Mouse (Mus musculus) embryonic facial prominence, embryonic 15.5 days (tissue): ENCODE data around the gene Cep89. TPM values are rescaled to one million over a fixed set of nuclear protein-coding genes. Genes with fewer than 3 reads are reported as not detected.
A peak's percentile ranks its signal among the peaks of the same experiment; 100 is the strongest.

Source experiments
- ATAC-seq: fragments of 200-750 bp; cut with Nextera tagmentation; 2 replicates; pipeline ENCODE4 v1.8.0; 2017; ENCODE audit warnings: low read depth, moderate TSS enrichment; ENCODE audit not compliant: insufficient number of reproducible peaks, low FRiP score, low TSS enrichment
- H3K27ac ChIP-seq: fragments of 300-500 bp; sonication (generic); replicated peaks from 2 replicates; pipeline ENCODE4 v1.5.1; 2015; ENCODE audit warnings: mild to moderate bottlenecking, inconsistent platforms
- H3K27me3 ChIP-seq: fragments of 300-500 bp; sonication (generic); 2 replicates; pipeline ENCODE4 v1.6.1; 2015; ENCODE audit warnings: inconsistent platforms
- H3K36me3 ChIP-seq: fragments of 300-500 bp; sonication (generic); 2 replicates; pipeline ENCODE4 v1.6.1; 2015; ENCODE audit warnings: mild to moderate bottlenecking, inconsistent platforms
- H3K4me1 ChIP-seq: fragments of 300-500 bp; sonication (generic); 2 replicates; pipeline ENCODE4 v1.6.1; 2015; ENCODE audit warnings: inconsistent platforms
- H3K4me2 ChIP-seq: fragments of 300-500 bp; sonication (generic); replicated peaks from 2 replicates; pipeline ENCODE4 v1.6.1; 2015; ENCODE audit warnings: mild to moderate bottlenecking, inconsistent platforms
- H3K4me3 ChIP-seq: fragments of 300-500 bp; sonication (generic); replicated peaks from 2 replicates; pipeline ENCODE4 v1.5.1; 2015; ENCODE audit warnings: mild to moderate bottlenecking, inconsistent platforms
- H3K9ac ChIP-seq: fragments of 300-500 bp; sonication (generic); 2 replicates; pipeline ENCODE4 v1.6.1; 2015; ENCODE audit warnings: inconsistent platforms
- H3K9me3 ChIP-seq: fragments of 300-500 bp; sonication (generic); replicated peaks from 2 replicates; pipeline ENCODE4 v1.6.1; 2016; ENCODE audit warnings: inconsistent platforms
- WGBS: fragments of 180-500 bp; shearing (Covaris S2); methylation state at CpG from one replicate; pipeline ENCODE4 v1.1.7; 2015; 5-methylcytosine and 5-hydroxymethylcytosine counted together
- polyA plus RNA-seq: library from polyadenylated mRNA; unstranded; fragments of >200 nt; fragmentation: Nextera tagmentation; extraction: Ambion mirVana; gene quantifications from 2 replicates; pipeline ENCODE4 v1.2.1, GENCODE M21; 2015

Cep89 gene
- polyA plus RNA-seq, 1 experiment from 2014 or later: 44.9 TPM

DNA sequence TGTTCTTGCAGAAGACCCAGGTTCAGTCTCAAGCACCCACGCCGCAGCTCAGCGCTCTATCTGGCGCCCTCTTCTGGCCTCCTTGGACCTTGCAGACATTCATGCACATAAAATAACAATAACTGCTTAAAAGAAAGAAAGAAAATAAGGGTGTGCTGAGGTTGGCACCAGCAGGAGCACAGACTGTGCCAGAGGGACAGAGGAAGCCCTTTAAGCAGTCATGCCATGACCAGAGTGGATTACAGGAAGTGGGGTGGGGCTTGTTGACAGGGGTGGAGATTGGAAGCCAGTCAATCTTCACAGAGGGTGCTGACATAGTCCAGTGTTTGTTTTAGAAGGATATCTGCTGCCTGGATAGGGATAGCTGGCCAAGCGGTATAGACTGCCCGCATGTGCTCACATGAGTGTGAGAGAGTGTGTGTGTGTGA lies 10.3 kb upstream of the Cep89 start:
- Histone ChIP-seq H3K27ac (no peak overlapping the region), H3K4me1 (no peaks in the 10 kb centered on the region; the same call in 1 of the 2 replicates), H3K36me3 (0 out of 2 replicates have a peak, but pooled peaks cover 3% of the 10 kb centered on the region), H3K4me2 (no peak overlapping the region), H3K4me3 (no peak overlapping the region), H3K27me3 (no peaks in the 10 kb centered on the region), H3K9me3 (no peaks in the 10 kb centered on the region), H3K9ac (no peak overlapping the region)
- no peak for ATAC-seq
- 60% methylated on average over 6 of the region's 6 CpGs for WGBS

DNA sequence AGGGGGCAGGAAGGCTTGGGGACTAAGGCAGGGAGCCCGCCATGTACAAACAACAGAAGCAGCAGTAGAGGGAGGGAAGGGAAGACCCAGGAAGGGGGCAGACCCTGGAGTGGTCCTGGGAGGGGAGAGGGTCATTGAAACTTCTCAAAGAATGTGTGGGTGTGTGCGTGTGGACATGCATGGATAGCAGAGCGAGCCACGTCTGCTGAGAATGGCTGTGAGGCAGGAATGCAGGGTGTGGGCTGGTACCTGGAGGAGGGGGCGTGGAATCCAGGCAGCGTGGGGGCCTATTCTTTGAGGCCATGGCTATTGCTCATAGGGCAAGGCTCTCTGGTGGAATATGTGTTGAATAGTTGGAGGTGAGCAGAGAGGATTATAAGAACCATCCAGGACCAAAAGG lies 8.1 kb upstream of the Cep89 start:
- Histone ChIP-seq H3K9ac (no peak overlapping the region), H3K4me3 (no peak overlapping the region), H3K4me1 (no peaks in the 10 kb centered on the region; the same call in 1 of the 2 replicates), H3K27me3 (no peaks in the 10 kb centered on the region), H3K36me3 (peaks cover 10% of the 10 kb centered on the region; the same call in 1 of the 2 replicates), H3K27ac (no peak overlapping the region), H3K4me2 (no peak overlapping the region), H3K9me3 (no peaks in the 10 kb centered on the region)
- no peak for ATAC-seq
- 50% methylated on average over 6 of the region's 6 CpGs for WGBS

DNA sequence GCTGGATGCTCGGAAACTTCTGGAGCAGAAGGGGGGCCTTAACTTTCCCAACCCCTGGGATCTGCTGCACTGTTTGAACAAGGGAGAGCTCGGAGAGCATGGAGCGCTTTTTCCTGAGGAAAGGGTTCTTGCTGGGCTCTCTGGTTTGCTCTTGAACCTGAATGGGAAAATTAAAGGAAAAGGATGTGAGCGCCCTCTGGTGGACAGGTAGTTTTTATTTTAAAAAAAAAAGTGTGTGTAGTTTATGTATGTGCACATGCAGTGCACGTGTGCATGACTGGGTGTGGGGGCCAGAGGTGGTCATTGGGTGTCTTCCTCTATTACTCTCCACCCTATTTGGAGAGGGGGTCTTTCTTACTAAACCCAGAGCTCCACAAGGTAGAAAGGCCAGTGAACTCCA lies 3.9 kb upstream of the Cep89 start:
- WGBS: 56% methylated on average over 5 of the region's 5 CpGs

DNA sequence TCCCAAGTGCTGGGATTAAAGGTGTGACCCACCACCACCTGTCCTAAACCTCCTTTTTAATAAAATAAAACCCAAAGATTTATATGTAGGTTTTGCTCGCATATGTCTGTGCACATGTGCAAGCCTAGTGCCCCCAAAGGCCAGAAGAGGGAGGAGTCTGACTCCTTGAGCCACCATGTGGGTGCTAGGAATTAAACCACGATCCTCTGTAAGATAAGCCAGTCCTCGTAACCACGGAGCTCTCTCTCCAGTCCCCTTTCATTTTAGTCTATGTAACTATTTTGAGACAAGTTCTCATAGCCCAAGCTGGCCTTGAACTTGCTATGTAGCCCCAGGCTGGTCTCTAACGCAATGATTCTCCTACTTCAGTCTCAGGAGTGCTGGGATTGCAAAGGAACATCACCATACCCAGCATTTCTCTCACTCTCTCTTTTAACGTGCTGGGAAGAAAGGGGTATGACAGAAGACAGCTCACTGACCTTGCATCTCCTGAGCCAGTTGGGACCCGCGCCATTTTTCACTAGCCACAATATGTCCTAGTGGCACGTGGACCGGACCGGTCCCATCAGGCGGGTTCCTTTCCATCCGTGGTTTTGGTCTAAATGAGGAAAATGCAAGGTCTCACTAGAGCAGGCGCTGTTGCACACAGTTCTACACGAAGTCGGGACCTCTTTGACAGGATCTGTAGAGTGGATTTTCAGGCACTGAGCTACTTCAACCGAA lies 940 bp upstream of the Cep89 start:
- H3K27ac ChIP-seq: no peak overlapping the region
- 10% methylated on average over 17 of the region's 17 CpGs for WGBS
- peak overlapping the region; percentile 72 for H3K4me3 ChIP-seq
- H3K4me2 ChIP-seq: peak overlapping the region; percentile 73
- H3K27me3 ChIP-seq: no peaks in the 10 kb centered on the region
- H3K4me1 ChIP-seq: peaks cover 19% of the 10 kb centered on the region
- H3K9me3 ChIP-seq: no peaks in the 10 kb centered on the region
- H3K9ac ChIP-seq: peak overlapping the region; percentile 46; the same call in 1 of the 2 replicates
- ATAC-seq: 0 out of 2 replicates have a peak, but pooled peaks have one; percentile 1
- H3K36me3 ChIP-seq: peaks cover 26% of the 10 kb centered on the region

More for the DNA sequence above, 3.9 kb upstream of the Cep89 start:
- H3K9me3 ChIP-seq: no peaks in the 10 kb centered on the region
- no peak overlapping the region for H3K4me2 ChIP-seq
- no peak overlapping the region for H3K27ac ChIP-seq
- H3K4me1 ChIP-seq: peaks cover 16% of the 10 kb centered on the region
- no peaks in the 10 kb centered on the region for H3K27me3 ChIP-seq
- H3K4me3 ChIP-seq: no peak overlapping the region
- ATAC-seq: no peak
- H3K9ac ChIP-seq: no peak overlapping the region
- H3K36me3 ChIP-seq: peaks cover 10% of the 10 kb centered on the region; the same call in 1 of the 2 replicates

DNA sequence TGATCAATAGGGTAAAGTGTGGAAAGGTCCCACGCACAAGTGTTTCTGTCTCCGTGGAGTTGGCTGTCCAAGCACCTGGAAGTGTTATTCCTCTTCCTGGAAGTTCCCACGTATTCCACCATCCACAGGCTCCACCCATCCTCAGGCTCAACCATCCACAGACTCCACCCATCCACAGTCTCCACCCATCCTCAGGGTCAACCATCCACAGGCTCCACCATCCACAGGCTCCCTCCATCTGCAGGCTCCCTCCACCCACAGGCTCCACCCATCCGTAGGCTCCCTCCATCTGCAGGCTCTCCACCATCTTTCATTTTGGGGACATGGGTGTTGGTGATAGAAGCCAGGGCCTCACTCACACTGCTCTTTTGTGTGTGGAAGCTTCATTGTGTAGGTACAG lies 4.3 kb downstream of the Cep89 start:
- Histone ChIP-seq H3K9me3 (no peaks in the 10 kb centered on the region), H3K4me3 (no peak overlapping the region), H3K27me3 (no peaks in the 10 kb centered on the region), H3K9ac (no peak overlapping the region), H3K4me1 (peaks cover 10% of the 10 kb centered on the region), H3K27ac (no peak overlapping the region), H3K4me2 (no peak overlapping the region), H3K36me3 (peaks cover 67% of the 10 kb centered on the region)
- ATAC-seq: no peak
- 88% methylated on average over 4 of the region's 4 CpGs for WGBS

DNA sequence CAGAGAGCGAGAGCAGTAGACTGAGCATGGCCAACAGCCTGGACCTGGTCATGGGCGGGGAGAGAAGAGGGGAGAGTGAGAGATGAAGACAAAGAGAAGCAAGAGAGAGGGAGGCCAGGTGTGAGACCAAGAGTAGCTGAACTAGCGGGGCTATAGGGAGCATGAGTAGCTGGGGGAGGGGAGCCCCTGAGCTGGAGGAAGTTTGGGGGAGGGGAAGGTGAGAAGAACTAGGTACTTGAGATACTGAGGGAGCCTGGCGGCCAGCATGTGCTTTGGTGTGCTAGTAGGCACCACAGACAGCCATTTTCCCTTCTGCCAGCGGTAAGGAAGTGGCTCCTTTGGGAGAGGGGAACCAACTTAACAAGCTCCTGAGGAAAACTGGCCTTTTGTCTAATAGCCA lies 18.4 kb downstream of the Cep89 start:
- Histone ChIP-seq H3K4me2 (no peak overlapping the region), H3K27ac (no peak overlapping the region), H3K9ac (no peak overlapping the region), H3K9me3 (no peaks in the 10 kb centered on the region), H3K36me3 (peaks cover 63% of the 10 kb centered on the region), H3K27me3 (no peaks in the 10 kb centered on the region), H3K4me3 (no peak overlapping the region), H3K4me1 (no peaks in the 10 kb centered on the region)
- no peak for ATAC-seq
- WGBS: 71% methylated on average over 5 of the region's 5 CpGs

DNA sequence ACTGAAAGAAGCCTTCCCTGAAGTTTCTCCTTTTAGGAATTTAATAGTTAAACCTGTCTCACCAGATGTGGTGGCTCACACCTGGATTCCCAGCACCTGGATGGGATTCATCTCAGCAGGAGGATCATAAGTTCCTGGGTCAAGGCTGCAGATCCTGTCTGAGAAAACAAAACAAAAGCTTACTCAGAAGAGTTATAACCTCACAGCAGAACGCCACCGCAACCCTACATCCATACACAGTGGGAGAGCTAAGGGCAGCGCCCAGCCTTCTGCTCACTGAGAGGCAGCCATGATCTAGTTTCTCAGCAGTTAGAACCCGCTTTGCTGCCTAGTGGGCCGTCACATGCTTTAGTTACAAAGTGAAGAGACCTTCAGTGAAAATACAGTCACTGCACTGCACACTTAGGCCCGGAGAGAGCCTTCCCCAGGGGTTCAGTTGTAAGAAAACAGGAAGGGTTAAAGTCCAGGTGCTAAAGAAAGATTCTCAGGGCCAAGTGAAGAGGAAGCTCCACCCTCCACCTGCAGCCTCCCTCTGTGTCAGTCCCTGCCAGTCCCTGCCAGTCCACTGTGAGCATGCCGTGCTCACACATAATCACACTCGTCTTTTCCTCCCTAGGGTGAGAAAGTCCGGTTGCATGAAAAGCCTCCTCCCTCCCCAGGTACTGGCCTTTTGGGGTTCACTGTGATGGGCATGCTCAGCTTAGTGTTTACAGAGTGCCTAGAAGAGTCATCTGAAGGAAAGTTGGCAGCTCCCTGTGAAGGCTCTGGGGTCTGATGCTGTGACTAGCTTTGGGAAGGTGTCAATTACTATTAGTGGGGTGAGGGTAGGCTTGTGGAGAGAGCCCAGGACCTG lies 19.2 kb downstream of the Cep89 start:
- H3K4me3 ChIP-seq: no peak overlapping the region
- WGBS: 80% methylated on average over 9 of the region's 9 CpGs
- H3K36me3 ChIP-seq: peaks cover 63% of the 10 kb centered on the region
- H3K4me2 ChIP-seq: no peak overlapping the region
- ATAC-seq: no peak
- no peak overlapping the region for H3K9ac ChIP-seq
- no peaks in the 10 kb centered on the region for H3K27me3 ChIP-seq
- no peak overlapping the region for H3K27ac ChIP-seq
- H3K9me3 ChIP-seq: no peaks in the 10 kb centered on the region
- no peaks in the 10 kb centered on the region for H3K4me1 ChIP-seq

DNA sequence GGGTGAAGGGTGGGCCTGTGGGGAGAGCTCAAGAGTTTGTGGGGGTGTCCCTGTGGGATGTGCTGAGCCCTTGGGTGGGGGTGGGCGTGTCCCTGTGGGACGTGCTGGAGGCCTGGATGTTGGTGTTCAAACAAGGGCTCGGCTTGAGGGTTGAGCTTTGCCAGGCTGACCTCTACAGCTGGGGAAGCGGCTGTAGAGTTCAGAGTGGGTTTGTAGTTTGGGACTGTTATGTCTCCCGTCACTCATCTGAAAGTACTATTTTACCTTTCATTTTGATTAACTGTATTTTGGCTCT lies 19.8 kb downstream of the Cep89 start:
- H3K9ac ChIP-seq: no peak overlapping the region
- no peaks in the 10 kb centered on the region for H3K27me3 ChIP-seq
- peaks cover 59% of the 10 kb centered on the region for H3K36me3 ChIP-seq
- no peaks in the 10 kb centered on the region for H3K4me1 ChIP-seq
- no peak overlapping the region for H3K4me2 ChIP-seq
- no peak overlapping the region for H3K4me3 ChIP-seq
- 84% methylated on average over 5 of the region's 5 CpGs for WGBS
- ATAC-seq: no peak
- no peaks in the 10 kb centered on the region for H3K9me3 ChIP-seq
- no peak overlapping the region for H3K27ac ChIP-seq

DNA sequence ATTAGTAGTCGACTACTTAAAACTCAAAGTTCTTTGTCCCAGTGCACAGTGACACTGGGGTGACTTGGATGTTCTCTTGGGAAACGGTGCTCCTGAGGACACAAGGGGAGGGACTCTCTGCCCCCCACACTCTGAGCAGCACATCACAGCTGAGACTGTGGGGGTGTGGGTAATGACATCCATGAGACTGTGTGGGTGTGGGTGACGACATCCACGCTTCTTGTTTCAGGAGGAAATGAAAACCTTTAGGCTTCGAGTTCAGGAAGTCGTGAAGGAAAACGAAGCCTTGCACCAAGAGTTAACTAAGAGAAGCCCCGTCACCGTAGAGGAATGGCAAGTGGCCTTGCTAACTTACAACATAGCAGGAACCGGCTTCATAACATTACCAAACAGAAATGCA lies 26.2 kb downstream of the Cep89 start:
- Histone ChIP-seq H3K4me1 (no peaks in the 10 kb centered on the region), H3K36me3 (peaks cover 52% of the 10 kb centered on the region), H3K4me2 (no peak overlapping the region), H3K27me3 (no peaks in the 10 kb centered on the region), H3K9me3 (no peaks in the 10 kb centered on the region), H3K9ac (no peak overlapping the region), H3K4me3 (no peak overlapping the region), H3K27ac (no peak overlapping the region)
- 90% methylated on average over 10 of the region's 10 CpGs for WGBS
- no peak for ATAC-seq

DNA sequence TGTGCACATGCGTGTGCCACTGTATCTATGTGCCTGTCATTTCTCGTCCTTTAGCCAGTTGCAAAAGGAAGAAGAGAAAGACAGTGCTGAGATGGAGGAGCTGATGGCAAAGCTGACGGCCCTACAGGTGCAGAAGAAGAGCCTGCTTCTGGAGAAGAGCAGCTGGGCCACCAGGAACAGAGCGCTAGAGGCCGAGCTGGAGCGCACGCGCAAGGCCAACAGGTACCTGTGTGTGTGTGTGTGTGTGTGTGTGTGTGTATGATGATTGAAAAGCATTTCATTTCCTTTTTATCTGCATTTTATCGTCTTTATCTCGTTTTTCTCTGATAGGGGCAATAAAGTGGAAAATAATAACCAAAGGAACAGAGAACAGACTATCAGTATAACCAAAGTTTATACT lies 31.3 kb downstream of the Cep89 start:
- Histone ChIP-seq H3K4me3 (no peak overlapping the region), H3K9me3 (no peaks in the 10 kb centered on the region), H3K4me1 (no peaks in the 10 kb centered on the region), H3K4me2 (no peak overlapping the region), H3K27me3 (no peaks in the 10 kb centered on the region), H3K36me3 (peaks cover 57% of the 10 kb centered on the region), H3K27ac (no peak overlapping the region), H3K9ac (no peak overlapping the region)
- ATAC-seq: no peak
- WGBS: 92% methylated on average over 10 of the region's 10 CpGs

DNA sequence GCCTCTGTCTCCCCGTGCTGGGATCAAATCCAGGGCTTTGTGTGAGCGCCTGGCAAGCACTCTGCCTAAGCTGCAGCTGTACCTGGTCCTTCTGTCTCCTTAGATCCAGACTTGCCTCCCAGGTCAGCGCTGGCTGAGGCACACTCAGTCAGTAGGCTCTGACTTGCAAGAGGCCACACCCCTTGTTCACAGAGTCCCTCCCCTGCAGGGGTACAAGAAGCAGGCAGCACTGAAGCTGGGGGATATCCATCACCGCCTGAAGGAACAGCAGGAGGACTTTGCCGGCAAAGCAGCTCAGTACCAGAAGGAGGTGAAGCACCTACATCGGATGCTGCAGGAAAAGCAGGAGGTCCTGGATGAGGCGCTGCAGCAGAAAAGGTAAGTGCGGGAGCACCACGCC lies 38.4 kb downstream of the Cep89 start:
- Histone ChIP-seq H3K9ac (no peak overlapping the region), H3K4me3 (no peak overlapping the region), H3K36me3 (peaks cover 71% of the 10 kb centered on the region), H3K27me3 (no peaks in the 10 kb centered on the region), H3K4me1 (no peaks in the 10 kb centered on the region), H3K27ac (no peak overlapping the region), H3K9me3 (no peaks in the 10 kb centered on the region), H3K4me2 (no peak overlapping the region)
- ATAC-seq: no peak
- WGBS: 77% methylated on average over 9 of the region's 9 CpGs
